Mouse (Mus musculus): ENCODE results near the gene 9230112D13Rik. TPM values are rescaled to one million over a fixed set of nuclear protein-coding genes. Genes with fewer than 3 reads are reported as not detected.

The 9230112D13Rik gene
- polyA plus RNA-seq, 1 experiment, result not detected

GRCm38 (mm10) chr14:34566530-34566929 is 43.9 kb upstream of the 9230112D13Rik start:
- 93% methylated on average over 7 of the region's 7 CpGs for WGBS
- peaks cover 3% of the 10 kb centered on the region; the same call in 1 of the 2 replicates for H3K4me1 ChIP-seq (ENCODE audit: control insufficient read depth, insufficient read depth, low read length)
- no peak for DNase-seq
- no peak overlapping the region for H3K27ac ChIP-seq (ENCODE audit: insufficient read depth, low read length)
- no peak for TF ChIP-seq POLR2A (IDR thresholded peaks at IDR 0.05; ENCODE audit: borderline replicate concordance, insufficient read depth, low read length)
- no peak for TF ChIP-seq CTCF (IDR thresholded peaks at IDR 0.05; ENCODE audit: borderline replicate concordance, insufficient read depth, low read depth, low read length)
- H3K4me3 ChIP-seq (replicated peaks; ENCODE audit: insufficient read depth, low read depth, low read length), result no peak overlapping the region
- H3K27me3 ChIP-seq (ENCODE audit: control insufficient read depth, insufficient read depth, low read length), result no peaks in the 10 kb centered on the region

- Histone ChIP-seq H3K4me1 (ENCODE audit: control insufficient read depth, insufficient read depth, low read length) (peaks cover 3% of the 10 kb centered on the region; the same call in 1 of the 2 replicates), H3K4me3 (replicated peaks; ENCODE audit: insufficient read depth, low read depth, low read length) (peak overlapping the region; percentile 1), H3K27ac (ENCODE audit: insufficient read depth, low read length) (no peak overlapping the region), H3K27me3 (ENCODE audit: control insufficient read depth, insufficient read depth, low read length) (no peaks in the 10 kb centered on the region)
- WGBS, result 27% methylated on average over 17 of the region's 17 CpGs
- TF ChIP-seq POLR2A (IDR thresholded peaks at IDR 0.05; ENCODE audit: borderline replicate concordance, insufficient read depth, low read length) (no peak), CTCF (IDR thresholded peaks at IDR 0.05; ENCODE audit: borderline replicate concordance, insufficient read depth, low read depth, low read length) (no peak)
- DNase-seq, result peak; percentile 36 to 58
Observed at GRCm38 (mm10) chr14:34565711-34566110, 43.1 kb upstream of the 9230112D13Rik start.

GRCm38 (mm10) chr14:34564646-34565045 is 42.0 kb upstream of the 9230112D13Rik start:
- Histone ChIP-seq H3K4me3 (replicated peaks; ENCODE audit: insufficient read depth, low read depth, low read length) (no peak overlapping the region), H3K4me1 (ENCODE audit: control insufficient read depth, insufficient read depth, low read length) (peaks cover 3% of the 10 kb centered on the region; the same call in 1 of the 2 replicates), H3K27me3 (ENCODE audit: control insufficient read depth, insufficient read depth, low read length) (no peaks in the 10 kb centered on the region), H3K27ac (ENCODE audit: insufficient read depth, low read length) (no peak overlapping the region)
- TF ChIP-seq POLR2A (IDR thresholded peaks at IDR 0.05; ENCODE audit: borderline replicate concordance, insufficient read depth, low read length) (no peak), CTCF (IDR thresholded peaks at IDR 0.05; ENCODE audit: borderline replicate concordance, insufficient read depth, low read depth, low read length) (no peak)
- no peak for DNase-seq
- WGBS, result 74% methylated on average over 5 of the region's 5 CpGs

- no peak for DNase-seq
- Histone ChIP-seq H3K4me3 (replicated peaks; ENCODE audit: insufficient read depth, low read depth, low read length) (no peak overlapping the region), H3K27me3 (ENCODE audit: control insufficient read depth, insufficient read depth, low read length) (no peaks in the 10 kb centered on the region), H3K4me1 (ENCODE audit: control insufficient read depth, insufficient read depth, low read length) (no peaks in the 10 kb centered on the region), H3K27ac (ENCODE audit: insufficient read depth, low read length) (no peak overlapping the region)
- WGBS, result 9% methylated on average over 2 of the region's 2 CpGs
- no peak for TF ChIP-seq POLR2A (IDR thresholded peaks at IDR 0.05; ENCODE audit: borderline replicate concordance, insufficient read depth, low read length)
- TF ChIP-seq CTCF (IDR thresholded peaks at IDR 0.05; ENCODE audit: borderline replicate concordance, insufficient read depth, low read depth, low read length), result no peak
Observed at GRCm38 (mm10) chr14:34562393-34562792, 39.8 kb upstream of the 9230112D13Rik start.

GRCm38 (mm10) chr14:34561647-34562046 is 39.0 kb upstream of the 9230112D13Rik start:
- Histone ChIP-seq H3K4me1 (ENCODE audit: control insufficient read depth, insufficient read depth, low read length) (no peaks in the 10 kb centered on the region), H3K27me3 (ENCODE audit: control insufficient read depth, insufficient read depth, low read length) (no peaks in the 10 kb centered on the region), H3K27ac (ENCODE audit: insufficient read depth, low read length) (no peak overlapping the region), H3K4me3 (replicated peaks; ENCODE audit: insufficient read depth, low read depth, low read length) (no peak overlapping the region)
- DNase-seq, result no peak
- 86% methylated on average over 8 of the region's 8 CpGs for WGBS
- TF ChIP-seq CTCF (IDR thresholded peaks at IDR 0.05; ENCODE audit: borderline replicate concordance, insufficient read depth, low read depth, low read length) (no peak), POLR2A (IDR thresholded peaks at IDR 0.05; ENCODE audit: borderline replicate concordance, insufficient read depth, low read length) (no peak)

GRCm38 (mm10) chr14:34558947-34559346 is 36.3 kb upstream of the 9230112D13Rik start:
- no peak for DNase-seq
- no peak for TF ChIP-seq POLR2A (IDR thresholded peaks at IDR 0.05; ENCODE audit: borderline replicate concordance, insufficient read depth, low read length)
- TF ChIP-seq CTCF (IDR thresholded peaks at IDR 0.05; ENCODE audit: borderline replicate concordance, insufficient read depth, low read depth, low read length), result no peak
- H3K4me1 ChIP-seq (ENCODE audit: control insufficient read depth, insufficient read depth, low read length), result no peaks in the 10 kb centered on the region
- 95% methylated on average over 9 of the region's 9 CpGs for WGBS
- H3K27ac ChIP-seq (ENCODE audit: insufficient read depth, low read length), result no peak overlapping the region
- H3K4me3 ChIP-seq (replicated peaks; ENCODE audit: insufficient read depth, low read depth, low read length), result no peak overlapping the region
- no peaks in the 10 kb centered on the region for H3K27me3 ChIP-seq (ENCODE audit: control insufficient read depth, insufficient read depth, low read length)

GRCm38 (mm10) chr14:34555211-34555610 is 32.6 kb upstream of the 9230112D13Rik start:
- no peaks in the 10 kb centered on the region; the same call in 1 of the 2 replicates for H3K4me1 ChIP-seq (ENCODE audit: control insufficient read depth, insufficient read depth, low read length)
- WGBS, result 37% methylated on average over 13 of the region's 13 CpGs
- DNase-seq, result no peak
- H3K27ac ChIP-seq (ENCODE audit: insufficient read depth, low read length), result no peak overlapping the region
- H3K4me3 ChIP-seq (replicated peaks; ENCODE audit: insufficient read depth, low read depth, low read length), result no peak overlapping the region
- TF ChIP-seq POLR2A (IDR thresholded peaks at IDR 0.05; ENCODE audit: borderline replicate concordance, insufficient read depth, low read length), result no peak
- no peak for TF ChIP-seq CTCF (IDR thresholded peaks at IDR 0.05; ENCODE audit: borderline replicate concordance, insufficient read depth, low read depth, low read length)
- no peaks in the 10 kb centered on the region for H3K27me3 ChIP-seq (ENCODE audit: control insufficient read depth, insufficient read depth, low read length)

GRCm38 (mm10) chr14:34554047-34554446 is 31.4 kb upstream of the 9230112D13Rik start:
- Histone ChIP-seq H3K27me3 (ENCODE audit: control insufficient read depth, insufficient read depth, low read length) (no peaks in the 10 kb centered on the region), H3K4me1 (ENCODE audit: control insufficient read depth, insufficient read depth, low read length) (no peaks in the 10 kb centered on the region; the same call in 1 of the 2 replicates), H3K4me3 (replicated peaks; ENCODE audit: insufficient read depth, low read depth, low read length) (no peak overlapping the region), H3K27ac (ENCODE audit: insufficient read depth, low read length) (no peak overlapping the region)
- WGBS, result 54% methylated on average over 3 of the region's 3 CpGs
- DNase-seq, result no peak
- TF ChIP-seq POLR2A (IDR thresholded peaks at IDR 0.05; ENCODE audit: borderline replicate concordance, insufficient read depth, low read length), result no peak
- no peak for TF ChIP-seq CTCF (IDR thresholded peaks at IDR 0.05; ENCODE audit: borderline replicate concordance, insufficient read depth, low read depth, low read length)

All from cerebellum, adult 2 months (tissue).